Mouse (Mus musculus) forebrain, postnatal 0 days (tissue): Measurements from ENCODE around the gene Serpine1. TPM values are rescaled to one million over a fixed set of nuclear protein-coding genes. Genes with fewer than 3 reads are reported as not detected.

Experiments used
- ATAC-seq: fragments of 200-750 bp; cut with Nextera tagmentation; 2 replicates; pipeline ENCODE4 v1.8.0; 2017; ENCODE audit warnings: mild to moderate bottlenecking, moderate library complexity
- DNase-seq: peaks from one replicate; pipeline ENCODE4 v3.0.0-alpha.2; 2015
- H3K27ac ChIP-seq: fragments of 300-500 bp; sonication (generic); 2 replicates; pipeline ENCODE4 v1.5.1; 2014; ENCODE audit warnings: low read depth, mild to moderate bottlenecking, antibody characterized with exemption, low read length, moderate library complexity, mixed read lengths
- H3K27me3 ChIP-seq: fragments of 300-500 bp; sonication (generic); 2 replicates; pipeline ENCODE4 v1.6.1; 2014; ENCODE audit warnings: mild to moderate bottlenecking, low read length, mixed read lengths; ENCODE audit not compliant: insufficient read depth
- H3K36me3 ChIP-seq: fragments of 300-500 bp; sonication (generic); 2 replicates; pipeline ENCODE4 v1.6.1; 2014; ENCODE audit warnings: mild to moderate bottlenecking, moderate library complexity; ENCODE audit not compliant: insufficient read depth
- H3K4me1 ChIP-seq: fragments of 300-500 bp; sonication (generic); 2 replicates; pipeline ENCODE4 v1.6.1; 2014; ENCODE audit warnings: antibody characterized with exemption; ENCODE audit not compliant: insufficient read depth
- H3K4me2 ChIP-seq: fragments of 300-500 bp; sonication (generic); 2 replicates; pipeline ENCODE4 v1.6.1; 2014; ENCODE audit warnings: low read depth, mild to moderate bottlenecking, moderate library complexity
- H3K4me3 ChIP-seq: fragments of 300-500 bp; sonication (generic); 2 replicates; pipeline ENCODE4 v1.5.1; 2014; ENCODE audit warnings: low read depth, low read length, mixed read lengths
- H3K9ac ChIP-seq: fragments of 300-500 bp; sonication (generic); 2 replicates; pipeline ENCODE4 v1.6.1; 2014; ENCODE audit warnings: mild to moderate bottlenecking
- H3K9me3 ChIP-seq: fragments of 300-500 bp; sonication (generic); 2 replicates; pipeline ENCODE4 v1.6.1; 2016; ENCODE audit warnings: low read length
- CTCF ChIP-seq: sonication (generic); IDR thresholded peaks from 2 replicates; pipeline ENCODE4 v1.5.1; 2016; ENCODE audit warnings: antibody characterized with exemption, control low read depth, low read depth
- WGBS: fragments of 180-500 bp; shearing (Covaris S2); extraction: QIAGEN DNeasy Blood & Tissue Kit; methylation state at CpG from one replicate; pipeline ENCODE4 v1.1.7; 2014; 5-methylcytosine and 5-hydroxymethylcytosine counted together
- polyA plus RNA-seq: library from polyadenylated mRNA; unstranded; fragments of >200 nt; fragmentation: Nextera tagmentation; extraction: Ambion mirVana; gene quantifications from 2 replicates; pipeline ENCODE4 v1.2.1, GENCODE M21; 2015
- total RNA-seq: library from RNA; depleted of rRNA; stranded (reverse); fragments of >200 nt; gene quantifications from 2 replicates; pipeline ENCODE4 v1.2.3, GENCODE M21; 2014

Gene Serpine1
- total and polyA plus RNA-seq, 2 experiments from 2014 or later = 0.28 to 3.1 TPM

DNA sequence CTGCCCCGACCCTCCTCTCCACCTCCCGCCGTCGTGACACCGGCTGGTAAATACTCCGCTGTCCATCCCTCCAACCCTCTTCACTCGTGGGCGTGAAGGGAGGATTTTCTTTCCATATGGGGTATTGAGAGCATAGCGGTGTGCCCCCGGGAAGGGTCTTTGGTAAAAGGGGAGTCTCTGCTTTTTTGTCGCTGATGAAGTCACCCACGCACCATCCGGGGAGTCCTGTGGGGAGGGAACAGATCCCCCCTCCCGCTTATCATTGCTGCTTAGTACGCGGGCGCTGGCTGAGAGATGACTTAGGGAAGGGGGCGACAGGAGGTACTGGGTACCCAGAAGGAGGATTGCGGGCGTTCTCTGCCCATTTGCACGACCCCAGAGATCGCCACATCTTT, 41.7 kb downstream of the Serpine1 start:
- peak overlapping the region; percentile 99 for H3K4me2 ChIP-seq
- ATAC-seq (peak; percentile 7; the same call in 1 of the 2 replicates), DNase-seq (no peak)
- peak overlapping the region; percentile 56 for H3K9ac ChIP-seq
- 0 out of 2 replicates have a peak, but pooled peaks cover 3% of the 10 kb centered on the region for H3K36me3 ChIP-seq
- WGBS = 8% methylated on average over 22 of the region's 22 CpGs
- H3K9me3 ChIP-seq = no peaks in the 10 kb centered on the region
- H3K27me3 ChIP-seq = peaks cover 35% of the 10 kb centered on the region
- peak overlapping the region; percentile 53 for H3K4me3 ChIP-seq
- no peaks in the 10 kb centered on the region; the same call in 1 of the 2 replicates for H3K4me1 ChIP-seq
- H3K27ac ChIP-seq = peak overlapping the region; percentile 54
- no peak for TF ChIP-seq CTCF

DNA sequence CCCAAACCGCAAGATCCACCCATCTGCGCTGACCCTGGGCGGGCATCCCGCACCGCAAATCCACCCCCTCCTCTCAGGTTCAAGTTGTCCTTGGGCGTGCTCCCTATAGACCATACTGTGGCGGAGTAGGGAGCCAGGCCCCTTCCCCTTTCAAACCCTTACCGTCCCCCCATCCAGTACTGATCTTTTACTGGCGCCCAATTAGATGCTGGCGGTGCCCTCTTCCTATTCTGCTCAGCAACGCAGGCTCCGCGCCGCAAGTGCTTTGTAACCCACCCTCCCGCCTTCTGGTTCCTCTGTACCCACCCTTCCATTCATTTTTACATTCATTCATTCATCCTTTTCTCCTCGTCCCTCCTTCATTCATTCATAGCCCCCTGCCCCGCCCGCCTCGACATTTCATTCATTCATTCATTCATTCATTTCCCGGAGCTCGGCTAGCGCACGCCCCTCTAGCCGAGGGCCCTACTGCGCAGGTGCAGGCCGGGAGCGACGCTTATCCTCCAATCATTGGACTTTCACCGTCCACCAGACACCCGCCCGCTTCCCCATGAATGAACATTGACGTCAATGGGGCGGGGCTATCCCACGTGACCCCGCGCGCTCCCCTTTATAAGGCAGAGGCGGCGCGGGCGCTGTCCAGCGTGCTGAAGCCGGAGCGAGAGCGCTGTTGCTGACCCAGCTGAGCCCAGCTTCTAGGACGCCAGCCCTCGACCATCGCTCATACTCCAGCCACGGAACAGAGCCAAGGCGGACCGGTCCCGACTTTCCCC, 42.2 kb downstream of the Serpine1 start:
- ATAC-seq = peak; percentile 88
- peak; percentile 98 for DNase-seq
- H3K27me3 ChIP-seq = peaks cover 36% of the 10 kb centered on the region

DNA sequence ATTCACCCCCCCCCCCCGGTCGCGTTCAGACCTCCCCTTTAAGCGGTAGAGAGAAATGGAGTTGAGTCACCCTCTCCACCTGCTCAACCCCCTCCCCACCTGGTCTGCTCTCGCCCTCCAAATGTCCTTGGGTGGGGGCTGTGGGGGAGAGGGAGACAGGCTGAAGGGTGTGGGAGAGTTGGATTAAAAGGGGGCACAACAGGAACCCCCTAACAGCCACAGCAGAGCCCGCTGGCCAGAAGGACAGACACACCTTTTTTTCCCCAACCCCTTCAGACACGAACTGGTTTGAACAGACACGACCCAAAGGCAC, 42.8 kb downstream of the Serpine1 start:
- ATAC-seq (no peak), DNase-seq (no peak)
- Histone ChIP-seq H3K9me3 (no peaks in the 10 kb centered on the region), H3K27ac (peak overlapping the region; percentile 78), H3K9ac (peak overlapping the region; percentile 60), H3K36me3 (no peaks in the 10 kb centered on the region), H3K4me3 (peak overlapping the region; percentile 53), H3K4me1 (no peaks in the 10 kb centered on the region; the same call in 1 of the 2 replicates), H3K4me2 (peak overlapping the region; percentile 99), H3K27me3 (peaks cover 42% of the 10 kb centered on the region)
- TF ChIP-seq CTCF = no peak
- 1% methylated on average over 8 of the region's 8 CpGs for WGBS

More for the DNA sequence above, 42.2 kb downstream of the Serpine1 start:
- no peaks in the 10 kb centered on the region for H3K9me3 ChIP-seq
- peak overlapping the region; percentile 53 for H3K4me3 ChIP-seq
- peak overlapping the region; percentile 99 for H3K4me2 ChIP-seq
- H3K27ac ChIP-seq = peak overlapping the region; percentile 78
- WGBS = 3% methylated on average over 52 of the region's 52 CpGs
- 0 out of 2 replicates have a peak, but pooled peaks have one; percentile 5 for TF ChIP-seq CTCF
- no peaks in the 10 kb centered on the region for H3K36me3 ChIP-seq
- no peaks in the 10 kb centered on the region; the same call in 1 of the 2 replicates for H3K4me1 ChIP-seq
- peak overlapping the region; percentile 60 for H3K9ac ChIP-seq

DNA sequence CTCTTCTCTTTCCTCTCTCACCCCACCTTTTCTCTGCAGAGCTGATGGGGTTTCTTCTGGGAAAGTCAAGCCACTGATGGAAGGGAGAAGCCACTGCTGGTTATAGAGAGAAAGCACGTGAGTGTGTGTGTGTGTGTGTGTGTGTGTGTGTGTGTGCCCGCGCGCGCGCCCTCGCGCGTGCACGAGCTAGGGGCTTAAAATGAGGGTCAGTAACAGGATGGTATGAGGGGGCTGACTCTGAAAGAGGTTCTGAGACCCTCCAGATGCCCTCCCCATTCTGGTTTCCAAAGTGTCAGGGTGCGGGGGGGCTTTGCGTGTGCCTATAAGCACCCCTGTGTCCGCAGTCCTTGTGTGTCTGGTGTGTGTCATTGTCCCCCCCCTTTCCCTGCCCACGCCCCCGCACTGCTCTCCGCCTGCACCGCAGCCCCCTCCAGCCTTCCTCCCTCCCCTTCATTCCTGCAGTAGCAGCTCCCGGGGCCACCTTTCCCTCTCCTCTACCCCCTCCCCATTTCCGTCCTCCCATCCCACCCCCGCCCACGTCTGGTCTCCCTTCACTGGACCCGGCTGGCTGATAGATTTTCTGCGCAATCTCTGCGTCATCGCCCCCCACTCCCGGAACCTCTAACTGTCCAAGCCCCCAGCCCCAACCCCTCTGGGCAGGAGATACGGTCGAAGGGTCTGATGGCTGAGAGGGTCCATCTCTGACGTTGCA, 43.4 kb downstream of the Serpine1 start:
- peaks cover 42% of the 10 kb centered on the region for H3K27me3 ChIP-seq
- no peak for ATAC-seq
- peak overlapping the region; percentile 78 for H3K27ac ChIP-seq

DNA sequence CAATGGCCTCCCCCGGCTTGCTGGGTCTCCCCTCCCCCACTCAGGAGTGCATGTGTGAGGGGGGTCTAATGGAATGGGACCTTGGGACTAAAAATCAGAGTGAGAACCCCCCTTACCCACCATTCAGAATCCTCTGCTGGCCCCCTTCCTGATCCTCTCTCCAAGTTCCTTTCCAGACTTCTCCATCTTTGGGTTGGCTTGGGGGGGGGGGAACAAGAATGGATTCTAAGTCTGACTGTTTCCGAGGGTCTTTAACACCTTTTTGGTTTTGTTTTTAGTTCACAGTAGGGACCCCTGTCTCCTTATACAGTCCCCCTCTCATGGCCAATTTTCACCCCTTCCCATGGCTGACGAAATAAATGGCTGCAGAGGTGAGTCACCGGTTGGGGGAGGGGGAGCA, 46.0 kb downstream of the Serpine1 start, which contains the start of gene Vgf:
Gene Vgf, plus strand, starts transcription at position 301 of the 400 bp plus-strand sequence.
- TF ChIP-seq CTCF = no peak
- H3K27me3 ChIP-seq = peaks cover 40% of the 10 kb centered on the region
- H3K4me3 ChIP-seq = peak within 1 kb of the TSS; percentile 29
- H3K36me3 ChIP-seq = no peaks in the 10 kb centered on the region
- no peaks in the 10 kb centered on the region; the same call in 1 of the 2 replicates for H3K4me1 ChIP-seq
- no peaks in the 10 kb centered on the region for H3K9me3 ChIP-seq
- peak within 1 kb of the TSS; percentile 19; the same call in 1 of the 2 replicates for H3K9ac ChIP-seq
- WGBS = 34% methylated on average over 4 of the region's 4 CpGs
- no peak within 1 kb of the TSS for H3K27ac ChIP-seq
- no peak for DNase-seq
- peak within 1 kb of the TSS; percentile 38 for H3K4me2 ChIP-seq
- ATAC-seq = no peak

More for the DNA sequence above, 43.4 kb downstream of the Serpine1 start:
- Histone ChIP-seq H3K4me3 (peak overlapping the region; percentile 53), H3K36me3 (no peaks in the 10 kb centered on the region), H3K4me2 (peak overlapping the region; percentile 99), H3K4me1 (no peaks in the 10 kb centered on the region; the same call in 1 of the 2 replicates), H3K9me3 (no peaks in the 10 kb centered on the region), H3K9ac (peak overlapping the region; percentile 60)
- DNase-seq = no peak
- WGBS = 2% methylated on average over 27 of the region's 29 CpGs
- TF ChIP-seq CTCF = no peak

DNA sequence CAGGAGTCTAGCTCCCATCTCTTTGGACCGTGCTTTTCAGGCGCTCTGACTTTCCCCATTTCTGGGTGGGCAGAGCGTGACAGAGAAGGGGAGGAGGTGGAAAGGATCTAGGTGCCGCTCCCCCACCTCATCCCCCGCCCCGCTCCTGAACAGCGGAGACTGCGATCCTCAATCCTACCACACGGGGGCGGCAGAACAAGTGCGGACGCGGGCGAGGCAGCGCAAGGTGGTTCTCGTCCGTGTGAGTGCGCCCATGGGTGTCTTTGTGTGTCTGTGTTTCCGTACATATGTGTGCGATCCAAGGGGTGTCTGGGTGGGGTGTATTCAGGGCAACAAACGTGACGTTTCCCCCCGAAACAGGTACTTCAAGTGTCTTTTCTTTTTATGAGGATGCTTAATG, 46.9 kb downstream of the Serpine1 start:
- Histone ChIP-seq H3K27me3 (peaks cover 32% of the 10 kb centered on the region), H3K36me3 (no peaks in the 10 kb centered on the region), H3K9ac (peak overlapping the region; percentile 19; the same call in 1 of the 2 replicates), H3K4me1 (no peaks in the 10 kb centered on the region; the same call in 1 of the 2 replicates), H3K9me3 (no peaks in the 10 kb centered on the region), H3K4me3 (peak overlapping the region; percentile 29), H3K27ac (no peak overlapping the region), H3K4me2 (peak overlapping the region; percentile 38)
- DNase-seq (peak; percentile 92), ATAC-seq (peak; percentile 21; the same call in 1 of the 2 replicates)
- under 1% methylated on average over 23 of the region's 23 CpGs for WGBS
- peak; percentile 99 for TF ChIP-seq CTCF

DNA sequence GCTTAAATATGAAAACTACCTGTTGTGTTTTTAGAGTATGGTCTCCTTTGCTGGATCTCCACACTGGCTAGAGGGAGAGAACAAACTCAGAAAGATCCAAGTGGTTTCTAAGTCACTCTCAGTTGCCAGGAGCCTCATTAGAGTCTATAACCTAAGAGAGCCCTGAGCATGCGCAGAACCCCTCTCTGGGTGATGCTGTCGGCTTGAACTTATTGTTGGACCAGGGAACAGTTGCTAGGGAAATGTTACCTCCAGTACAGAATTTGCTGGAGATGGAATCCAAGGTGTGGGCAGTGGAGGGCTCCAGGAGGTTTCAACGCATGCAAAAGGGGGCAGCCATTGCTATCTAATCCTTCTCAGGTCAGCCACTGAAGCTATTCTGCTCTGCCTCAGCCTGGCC, 47.8 kb downstream of the Serpine1 start:
- DNase-seq (no peak), ATAC-seq (no peak)
- peaks cover 32% of the 10 kb centered on the region for H3K27me3 ChIP-seq
- TF ChIP-seq CTCF = no peak
- H3K4me1 ChIP-seq = no peaks in the 10 kb centered on the region; the same call in 1 of the 2 replicates
- 40% methylated on average over 3 of the region's 3 CpGs for WGBS
- H3K27ac ChIP-seq = no peak overlapping the region; the same call in 1 of the 2 replicates
- H3K36me3 ChIP-seq = no peaks in the 10 kb centered on the region
- H3K4me2 ChIP-seq = 0 out of 2 replicates have a peak overlapping the region, but pooled peaks have one; percentile 38
- no peak overlapping the region for H3K9ac ChIP-seq
- H3K9me3 ChIP-seq = no peaks in the 10 kb centered on the region
- no peak overlapping the region for H3K4me3 ChIP-seq
